Mouse (Mus musculus): Measurements from ENCODE around the gene Clec5a.
"Not testable (repeated sequence)": the region's sequence is repeated elsewhere in the genome, so short reads cannot be mapped to it uniquely, and the experiment has no call there.

Clec5a gene

GRCm38 (mm10) chr6:40585645-40586044, at the start of gene Clec5a:
Clec5a (minus strand) TSS chr6:40585821.
- no peak for DNase-seq

GRCm38 (mm10) chr6:40634640-40635071, 49.0 kb upstream of the Clec5a start:
- peak; percentile 56 for DNase-seq

GRCm38 (mm10) chr6:40628406-40629000, 42.9 kb upstream of the Clec5a start, which contains the start of gene Mgam:
Mgam (plus strand) TSS chr6:40628831.
- DNase-seq, result no peak

DNA sequence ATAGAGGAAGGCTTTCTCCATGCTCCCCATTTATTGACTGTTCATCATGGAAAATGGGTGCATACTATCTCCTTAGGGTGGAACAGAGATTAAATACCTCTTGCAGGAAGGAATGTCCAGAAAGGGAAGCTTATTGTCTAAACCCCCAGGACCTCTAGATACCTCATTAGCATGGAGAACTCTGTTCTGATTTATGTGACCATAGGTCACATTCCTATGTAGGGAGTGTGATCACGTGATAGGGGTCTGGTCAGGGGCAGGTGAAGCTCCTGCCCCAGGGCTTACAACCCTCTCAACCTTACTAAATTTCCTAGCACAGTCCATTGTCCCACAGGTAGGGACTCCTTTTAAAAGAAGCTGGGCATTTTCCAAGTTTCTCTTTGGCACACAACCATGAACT, 40.5 kb upstream of the Clec5a start:
- peak; percentile 12 for DNase-seq

- DNase-seq, result peak; percentile 70
Measured at GRCm38 (mm10) chr6:40617965-40618364, 32.3 kb upstream of the Clec5a start.

DNA sequence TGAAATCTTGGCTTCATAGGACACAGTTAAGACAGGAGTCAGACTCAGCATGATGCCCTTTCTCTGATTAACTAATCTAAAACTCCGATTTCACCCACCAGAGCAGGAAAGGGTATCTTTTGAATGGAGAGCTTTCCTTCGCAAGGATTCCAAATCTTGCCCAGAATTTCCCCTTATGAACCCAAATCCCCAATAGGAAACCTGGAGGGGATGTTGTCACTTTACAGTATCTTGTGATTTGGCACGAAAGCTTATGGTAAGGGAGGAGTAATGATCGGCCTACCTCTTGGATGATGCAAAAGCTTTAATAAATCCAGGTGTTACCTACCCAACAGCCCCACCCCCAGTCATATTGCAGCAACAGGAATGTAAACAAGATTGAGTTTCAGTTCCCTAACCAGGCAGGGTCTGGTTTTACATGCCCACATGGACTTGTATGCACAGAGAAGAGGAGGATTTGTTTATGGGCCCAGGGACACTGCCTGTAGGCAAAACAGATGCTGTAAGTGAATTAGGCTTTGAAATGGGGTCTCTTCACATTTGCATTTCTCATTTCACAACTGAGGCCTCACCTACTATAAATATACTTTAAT, 27.7 kb upstream of the Clec5a start, which contains the start of gene Tas2r138:
Gene Tas2r138, minus strand, starts transcription at position 51 of the 593 bp plus-strand sequence.
- no peak for DNase-seq

GRCm38 (mm10) chr6:40610244-40610643, 24.6 kb upstream of the Clec5a start:
- no peak for DNase-seq

GRCm38 (mm10) chr6:40607431-40607830, 21.8 kb upstream of the Clec5a start:
- DNase-seq, result no peak

DNA sequence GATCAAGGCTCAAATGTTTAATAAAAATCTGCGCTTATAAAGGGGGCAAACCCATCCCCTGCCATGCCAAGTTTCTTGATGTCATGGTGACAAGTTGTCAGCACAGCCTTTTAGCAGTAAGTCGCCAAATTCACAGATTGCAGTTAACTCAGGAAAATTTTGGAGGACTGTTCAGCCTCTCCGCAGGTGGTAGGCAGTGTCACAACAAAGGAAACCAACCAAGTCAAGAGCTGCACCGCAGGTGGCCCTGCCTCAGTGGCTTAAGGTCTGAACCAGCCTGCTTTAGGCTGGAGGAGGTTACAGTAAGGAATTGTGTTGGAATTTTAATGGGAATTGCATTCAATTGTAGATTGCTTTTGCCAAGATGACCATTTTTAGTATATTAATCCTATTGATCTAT, 12.9 kb upstream of the Clec5a start:
- not testable (repeated sequence) for DNase-seq

GRCm38 (mm10) chr6:40594804-40595550, 9.4 kb upstream of the Clec5a start:
- DNase-seq, result no peak

GRCm38 (mm10) chr6:40588346-40588745, 2.7 kb upstream of the Clec5a start:
- no peak for DNase-seq

- no peak for DNase-seq
Measured at GRCm38 (mm10) chr6:40584336-40584735, 1.3 kb downstream of the Clec5a start.

DNA sequence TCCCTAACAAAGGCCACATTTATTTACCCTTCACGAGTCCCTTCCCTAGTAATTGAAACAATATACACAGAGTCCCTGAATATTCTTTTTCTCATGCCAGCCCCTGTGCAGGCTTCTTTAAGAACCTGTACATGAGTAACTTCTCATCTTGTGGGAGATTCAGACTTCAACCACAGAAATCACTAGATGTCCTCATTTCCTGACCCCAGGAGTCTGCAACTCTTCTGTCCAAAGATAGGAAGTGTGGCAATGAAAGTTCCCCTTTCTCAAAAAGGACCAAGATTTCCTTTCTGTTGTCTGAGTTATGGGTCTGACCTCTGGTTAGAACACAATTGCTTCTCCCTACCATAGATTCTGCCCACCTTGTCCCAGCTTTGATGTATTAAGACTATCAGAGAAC, 9.3 kb downstream of the Clec5a start:
- no peak for DNase-seq

DNA sequence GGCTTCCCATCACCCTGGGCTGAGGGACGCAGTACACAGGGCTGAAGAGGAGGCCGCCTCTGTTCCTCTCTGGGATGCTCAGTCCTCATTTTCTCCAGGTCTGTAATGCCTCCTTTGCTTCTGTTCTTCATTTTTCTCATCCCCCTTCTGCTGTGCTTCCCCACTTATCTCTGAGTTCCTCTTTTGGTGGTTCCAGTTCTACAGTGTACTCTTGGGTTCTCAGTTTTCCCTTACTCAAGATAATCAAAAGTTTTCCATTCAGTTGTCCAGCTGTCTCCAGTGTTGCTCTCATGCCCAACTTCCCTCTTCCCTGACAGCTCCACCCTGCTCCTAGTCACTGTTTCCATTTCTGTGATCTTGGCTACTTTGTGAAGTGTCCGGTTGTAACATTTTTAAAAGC, 12.0 kb downstream of the Clec5a start:
- DNase-seq, result no peak

DNA sequence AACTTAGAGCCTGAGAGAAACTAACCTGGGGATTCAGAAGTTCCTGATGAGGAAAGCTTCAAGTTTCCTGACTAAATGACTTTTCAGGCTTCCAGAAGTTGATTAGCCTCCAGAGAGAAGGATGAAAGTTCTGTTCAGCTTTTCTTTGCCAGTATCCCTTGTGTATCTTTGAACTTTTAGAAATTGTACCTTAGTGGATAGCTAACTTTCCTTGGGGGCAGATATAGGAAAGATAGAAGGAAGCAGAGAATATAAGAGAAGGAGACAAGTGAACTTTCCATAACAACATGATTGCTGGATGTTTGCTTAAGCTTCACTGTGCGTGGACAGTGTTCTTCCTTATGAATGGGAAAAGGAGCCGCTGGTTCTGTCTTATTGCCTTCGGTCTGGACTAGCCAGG, 16.4 kb downstream of the Clec5a start, which contains the start of gene Olfr460:
Gene Olfr460, plus strand, starts transcription at position 301 of the 400 bp plus-strand sequence.
- no peak for DNase-seq

- DNase-seq, result no peak
Measured at GRCm38 (mm10) chr6:40554950-40555349, 30.7 kb downstream of the Clec5a start, which contains the start of gene Olfr461. Olfr461 (minus strand) TSS chr6:40555050.

- no peak for DNase-seq
Measured at GRCm38 (mm10) chr6:40544690-40545089, 40.9 kb downstream of the Clec5a start.

Data from kidney, postnatal 14 days (tissue).